ENCODE assay signal across 26 mouse cellular contexts in genomic region chr2:117146026-117146425, GRCm38 (mm10). TPM values are rescaled to one million over a fixed set of nuclear protein-coding genes. Genes with fewer than 3 reads are reported as not detected.
DNase-seq lines count a peak whose midpoint lies in the region; ATAC-seq and TF ChIP-seq lines count a peak whose summit lies in the region.
"Had no signal": no experiment of that assay in that cellular context is flagged by ENCODE, and none has a peak within 500 bp of the region (broad histone marks: within the 10 kb centered on the region; RNA-seq: fewer than 3 reads in every experiment).

No protein-coding gene starts in this region.

- ATAC-seq in lung, postnatal 0 days, result no peak
- ATAC-seq in common myeloid progenitor, adult 5-6 weeks (replicated peaks; ENCODE audit: low read depth, poor library complexity, severe bottlenecking), result peak; percentile 59
- peak; percentile 74 for ATAC-seq in megakaryocyte, adult 5-6 weeks (ENCODE audit: poor library complexity, severe bottlenecking)
- ATAC-seq in midbrain, embryonic 16.5 days, result no peak
- ATAC-seq in hindbrain, embryonic 14.5 days (ENCODE audit: low FRiP score), result no peak
- ATAC-seq: activated CD4-positive, CD25-positive, alpha-beta regulatory T cell, adult 4 months; CD4-positive, CD25-positive, alpha-beta regulatory T cell, adult 4 months; forebrain, embryonic 13.5 days; forebrain, embryonic 16.5 days; hindbrain, embryonic 16.5 days; intestine, embryonic 15.5 days had no signal

- no peak overlapping the region for H3K27ac ChIP-seq in lung, postnatal 0 days (ENCODE audit: low read length)
- H3K27ac ChIP-seq in midbrain, embryonic 16.5 days (ENCODE audit: low read length), result no peak overlapping the region
- no peak overlapping the region for H3K27ac ChIP-seq in hindbrain, embryonic 14.5 days
- H3K27ac ChIP-seq: embryonic facial prominence, embryonic 10.5 days; embryonic facial prominence, embryonic 13.5 days; forebrain, embryonic 13.5 days; hindbrain, embryonic 12.5 days; intestine, embryonic 15.5 days had no signal

- H3K9ac ChIP-seq in lung, postnatal 0 days (replicated peaks; ENCODE audit: low read depth), result no peak overlapping the region
- no peak overlapping the region for H3K9ac ChIP-seq in midbrain, embryonic 16.5 days (ENCODE audit: low read depth, low read length)
- no peak overlapping the region for H3K9ac ChIP-seq in hindbrain, embryonic 14.5 days
- H3K9ac ChIP-seq: embryonic facial prominence, embryonic 13.5 days; forebrain, embryonic 13.5 days; hindbrain, embryonic 12.5 days; intestine, embryonic 15.5 days had no signal

- no peak for TF ChIP-seq EP300 in lung, postnatal 0 days (IDR thresholded peaks at IDR 0.05)

- peak; percentile 14 for DNase-seq in lung, postnatal 0 days (ENCODE audit: low spot score)
- no peak for DNase-seq in lung, postnatal 25 days (ENCODE audit: low spot score)
- no peak for DNase-seq in left cerebral cortex, adult 9 months (ENCODE audit: low spot score in 2 of 2)
- no peak for DNase-seq in hindbrain, embryonic 14.5 days (ENCODE audit: low spot score)
- DNase-seq: adrenal gland, adult 8-10 months; adrenal gland, postnatal 25 days; cerebellum, adult 11 months; cerebellum, adult 2 months; cerebellum, adult 9-11 months; cerebellum, postnatal 25 days; embryo, embryonic 11 days; gastrocnemius, postnatal 25 days had no signal

- no peaks in the 10 kb centered on the region for H3K36me3 ChIP-seq in lung, postnatal 0 days (ENCODE audit: insufficient read depth, low read length)
- H3K36me3 ChIP-seq in midbrain, embryonic 16.5 days (ENCODE audit: control insufficient read depth, insufficient read depth, low read length), result no peaks in the 10 kb centered on the region
- H3K36me3 ChIP-seq in hindbrain, embryonic 14.5 days (replicated peaks; ENCODE audit: control insufficient read depth, insufficient read depth), result no peaks in the 10 kb centered on the region
- H3K36me3 ChIP-seq: embryonic facial prominence, embryonic 10.5 days; embryonic facial prominence, embryonic 13.5 days; hindbrain, embryonic 12.5 days; intestine, embryonic 15.5 days had no signal

- H3K4me2 ChIP-seq in lung, postnatal 0 days (replicated peaks; ENCODE audit: low read depth, low read length), result no peak overlapping the region
- no peak overlapping the region for H3K4me2 ChIP-seq in midbrain, embryonic 16.5 days (ENCODE audit: low read length)
- no peak overlapping the region for H3K4me2 ChIP-seq in hindbrain, embryonic 14.5 days (replicated peaks)
- H3K4me2 ChIP-seq: embryonic facial prominence, embryonic 13.5 days; forebrain, embryonic 13.5 days; heart, embryonic 11.5 days; hindbrain, embryonic 12.5 days; intestine, embryonic 15.5 days had no signal

- H3K9me3 ChIP-seq in lung, postnatal 0 days (ENCODE audit: low read length), result no peaks in the 10 kb centered on the region
- H3K9me3 ChIP-seq in midbrain, embryonic 16.5 days (replicated peaks; ENCODE audit: control insufficient read depth, low read length, poor library complexity, severe bottlenecking), result no peaks in the 10 kb centered on the region
- no peaks in the 10 kb centered on the region for H3K9me3 ChIP-seq in hindbrain, embryonic 14.5 days (ENCODE audit: control insufficient read depth, low read length)
- H3K9me3 ChIP-seq: embryonic facial prominence, embryonic 10.5 days; embryonic facial prominence, embryonic 13.5 days; forebrain, embryonic 13.5 days; hindbrain, embryonic 12.5 days; intestine, embryonic 15.5 days had no signal

- TF ChIP-seq CTCF in lung, postnatal 0 days (IDR thresholded peaks at IDR 0.05), result no peak

- H3K27me3 ChIP-seq in lung, postnatal 0 days (replicated peaks; ENCODE audit: insufficient read depth, low read length), result no peaks in the 10 kb centered on the region
- no peaks in the 10 kb centered on the region for H3K27me3 ChIP-seq in midbrain, embryonic 16.5 days (ENCODE audit: control insufficient read depth, insufficient read depth, low read depth, low read length)
- H3K27me3 ChIP-seq in hindbrain, embryonic 14.5 days (ENCODE audit: control insufficient read depth, insufficient read depth, low read length), result no peaks in the 10 kb centered on the region
- H3K27me3 ChIP-seq: embryonic facial prominence, embryonic 13.5 days; forebrain, embryonic 13.5 days; hindbrain, embryonic 12.5 days; intestine, embryonic 15.5 days had no signal

- WGBS in lung, postnatal 0 days, result 72% methylated on average over 2 of the region's 2 CpGs
- WGBS in midbrain, embryonic 16.5 days, result 94% methylated on average over 2 of the region's 2 CpGs
- 96% methylated on average over 2 of the region's 2 CpGs for WGBS in hindbrain, embryonic 14.5 days

- H3K4me3 ChIP-seq in lung, postnatal 0 days (ENCODE audit: low read depth, low read length), result no peak overlapping the region
- no peak overlapping the region for H3K4me3 ChIP-seq in midbrain, embryonic 16.5 days (ENCODE audit: low read depth, low read length)
- H3K4me3 ChIP-seq in hindbrain, embryonic 14.5 days (replicated peaks; ENCODE audit: low read length), result no peak overlapping the region
- H3K4me3 ChIP-seq: embryonic facial prominence, embryonic 10.5 days; embryonic facial prominence, embryonic 13.5 days; erythroblast, embryonic 14.5 days; forebrain, embryonic 13.5 days; hindbrain, embryonic 12.5 days; intestine, embryonic 15.5 days had no signal

- peaks cover 3% of the 10 kb centered on the region; the same call in 1 of the 2 replicates for H3K4me1 ChIP-seq in lung, postnatal 0 days (ENCODE audit: insufficient read depth, low read depth, low read length)
- H3K4me1 ChIP-seq in midbrain, embryonic 16.5 days (ENCODE audit: control insufficient read depth, insufficient read depth, low read length), result peaks cover 13% of the 10 kb centered on the region
- 0 out of 2 replicates have a peak, but pooled peaks cover 3% of the 10 kb centered on the region for H3K4me1 ChIP-seq in hindbrain, embryonic 14.5 days (replicated peaks; ENCODE audit: control insufficient read depth, insufficient read depth, low read length)
- H3K4me1 ChIP-seq: hindbrain, embryonic 12.5 days had no signal

RNA-seq across cellular contexts. Expression of gene Spred1, which starts 24.9 kb away (rescaled TPM):
- polyA plus RNA-seq in lung, postnatal 0 days (2015; fragmentation: Nextera tagmentation; extraction: Ambion mirVana), result 12.5 and 17.3 TPM in 2 replicates
- total RNA-seq in common myeloid progenitor, adult 5-6 weeks (2017), result 44.4 and 47.9 TPM in 2 replicates
- total RNA-seq in megakaryocyte, adult 5-6 weeks (2015), result 10.7 and 13.4 TPM in 2 replicates
- total RNA-seq in megakaryocyte, adult 5-6 weeks (2017), result 12.5 and 13.9 TPM in 2 replicates
- polyA plus RNA-seq in midbrain, embryonic 16.5 days (2015; fragmentation: Nextera tagmentation; extraction: Ambion mirVana), result 7.6 TPM in 2 replicates
- 22.7 and 23.4 TPM in 2 replicates for polyA plus RNA-seq in hindbrain, embryonic 14.5 days (2014; fragmentation: Nextera tagmentation; extraction: Ambion mirVana)

Comparison
In these comparisons a context has a peak if more than half of its experiments do, and no peak if none do; other contexts are left out.
1. ATAC-seq: peak in common myeloid progenitor, adult 5-6 weeks (single experiment) and megakaryocyte, adult 5-6 weeks (single experiment); none in lung, postnatal 0 days (single experiment), midbrain, embryonic 16.5 days (single experiment) and hindbrain, embryonic 14.5 days (single experiment).